Mouse (Mus musculus): ENCODE data around the gene Sdccag8. TPM values are rescaled to one million over a fixed set of nuclear protein-coding genes. Genes with fewer than 3 reads are reported as not detected.
A peak's percentile ranks its signal among the peaks of the same experiment; 100 is the strongest.

The Sdccag8 gene
- polyA plus RNA-seq, 1 experiment from 2014 or later: 11.1 TPM

- H3K27me3 ChIP-seq (ENCODE audit: control insufficient read depth, insufficient read depth, low read length): no peaks in the 10 kb centered on the region
- WGBS: 85% methylated on average over 13 of the region's 13 CpGs
- H3K27ac ChIP-seq (ENCODE audit: low read length): no peak overlapping the region
- H3K9me3 ChIP-seq (replicated peaks; ENCODE audit: control insufficient read depth, low read length): no peaks in the 10 kb centered on the region
- H3K4me3 ChIP-seq (ENCODE audit: low read length): no peak overlapping the region
- no peak overlapping the region for H3K9ac ChIP-seq (ENCODE audit: low read length)
- no peak for ATAC-seq (replicated peaks; ENCODE audit: extremely low read depth, insufficient read depth, low FRiP score)
- no peaks in the 10 kb centered on the region for H3K36me3 ChIP-seq (ENCODE audit: control insufficient read depth, insufficient read depth)
- H3K4me1 ChIP-seq (ENCODE audit: control insufficient read depth, insufficient read depth, low read length): peaks cover 9% of the 10 kb centered on the region
- H3K4me2 ChIP-seq (ENCODE audit: low read depth, low read length): no peak overlapping the region
Observed at GRCm38 (mm10) chr1:177011688-177012087, 197.2 kb downstream of the Sdccag8 start.

DNA sequence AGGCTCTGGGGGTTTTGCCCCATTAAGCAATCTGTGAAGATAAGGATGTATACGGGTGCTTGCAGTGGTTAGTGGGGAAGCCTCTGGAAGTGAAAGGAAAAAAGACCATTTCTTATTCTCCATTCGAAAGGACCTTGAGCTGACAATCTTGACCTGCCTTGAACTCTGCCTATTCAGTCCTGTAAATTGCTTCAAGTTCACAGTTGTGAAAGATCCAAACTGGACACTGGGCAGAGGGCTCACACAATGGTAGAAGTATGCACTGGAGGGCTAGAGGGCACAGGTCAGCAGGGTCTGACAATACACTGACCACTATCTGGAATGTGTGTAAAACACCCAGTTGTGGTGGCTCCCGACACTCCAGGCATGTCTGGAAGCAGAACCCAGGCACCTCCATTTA lies 198.3 kb downstream of the Sdccag8 start:
- H3K4me2 ChIP-seq (ENCODE audit: low read depth, low read length): no peak overlapping the region
- H3K9me3 ChIP-seq (replicated peaks; ENCODE audit: control insufficient read depth, low read length): no peaks in the 10 kb centered on the region
- WGBS: 75% methylated on average over 3 of the region's 3 CpGs
- peaks cover 9% of the 10 kb centered on the region for H3K4me1 ChIP-seq (ENCODE audit: control insufficient read depth, insufficient read depth, low read length)
- no peak overlapping the region for H3K4me3 ChIP-seq (ENCODE audit: low read length)
- no peak overlapping the region for H3K9ac ChIP-seq (ENCODE audit: low read length)
- ATAC-seq (replicated peaks; ENCODE audit: extremely low read depth, insufficient read depth, low FRiP score): no peak
- no peaks in the 10 kb centered on the region for H3K27me3 ChIP-seq (ENCODE audit: control insufficient read depth, insufficient read depth, low read length)
- H3K27ac ChIP-seq (ENCODE audit: low read length): no peak overlapping the region
- no peaks in the 10 kb centered on the region for H3K36me3 ChIP-seq (ENCODE audit: control insufficient read depth, insufficient read depth)

DNA sequence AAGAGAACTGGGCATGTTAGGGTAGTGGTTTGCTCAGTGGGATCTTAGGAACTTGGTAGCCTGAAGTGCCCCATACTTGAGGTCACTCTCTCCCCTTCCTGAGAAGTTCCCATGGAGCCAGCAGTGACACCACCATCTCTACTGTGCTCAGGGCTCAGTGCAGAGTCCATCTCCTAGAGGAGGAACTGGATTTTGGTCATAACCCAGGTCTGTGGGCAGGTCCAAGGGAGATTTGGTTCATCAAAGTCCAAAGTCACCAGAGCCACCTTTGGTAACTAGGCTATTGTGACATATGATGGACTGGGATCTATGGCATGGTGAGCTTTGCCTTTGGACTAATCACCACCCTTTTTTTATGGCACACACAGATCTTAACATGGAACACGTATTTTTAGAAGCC lies 198.9 kb downstream of the Sdccag8 start:
- Histone ChIP-seq H3K4me2 (ENCODE audit: low read depth, low read length) (no peak overlapping the region), H3K36me3 (ENCODE audit: control insufficient read depth, insufficient read depth) (no peaks in the 10 kb centered on the region), H3K4me3 (ENCODE audit: low read length) (no peak overlapping the region), H3K27ac (ENCODE audit: low read length) (no peak overlapping the region), H3K9ac (ENCODE audit: low read length) (no peak overlapping the region), H3K27me3 (ENCODE audit: control insufficient read depth, insufficient read depth, low read length) (no peaks in the 10 kb centered on the region), H3K9me3 (replicated peaks; ENCODE audit: control insufficient read depth, low read length) (no peaks in the 10 kb centered on the region), H3K4me1 (ENCODE audit: control insufficient read depth, insufficient read depth, low read length) (peaks cover 9% of the 10 kb centered on the region)
- no peak for ATAC-seq (replicated peaks; ENCODE audit: extremely low read depth, insufficient read depth, low FRiP score)
- WGBS: 77% methylated on average over 1 of the region's 1 CpGs

DNA sequence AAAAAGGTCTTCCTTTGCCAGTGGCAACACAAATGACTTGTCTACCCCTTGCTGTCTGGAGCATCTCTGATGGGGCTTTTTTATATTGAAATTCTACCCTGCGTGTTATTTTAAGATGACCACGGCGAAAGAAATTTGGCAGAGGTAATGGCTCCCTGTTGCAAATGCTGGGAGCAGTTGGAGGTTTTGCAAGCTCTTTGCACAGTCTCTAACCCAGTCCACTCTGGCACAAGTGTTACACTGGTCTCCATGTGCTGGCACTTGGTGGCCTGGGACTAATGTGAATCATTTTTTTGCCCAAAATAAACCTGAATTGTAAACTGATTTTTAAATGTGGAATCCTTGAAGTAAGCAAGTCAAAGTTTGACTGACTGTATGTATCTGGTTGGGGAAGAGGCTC lies 199.3 kb downstream of the Sdccag8 start:
- Histone ChIP-seq H3K4me2 (ENCODE audit: low read depth, low read length) (no peak overlapping the region), H3K9ac (ENCODE audit: low read length) (no peak overlapping the region), H3K9me3 (replicated peaks; ENCODE audit: control insufficient read depth, low read length) (no peaks in the 10 kb centered on the region), H3K36me3 (ENCODE audit: control insufficient read depth, insufficient read depth) (no peaks in the 10 kb centered on the region), H3K4me3 (ENCODE audit: low read length) (no peak overlapping the region), H3K27ac (ENCODE audit: low read length) (no peak overlapping the region), H3K4me1 (ENCODE audit: control insufficient read depth, insufficient read depth, low read length) (peaks cover 9% of the 10 kb centered on the region), H3K27me3 (ENCODE audit: control insufficient read depth, insufficient read depth, low read length) (no peaks in the 10 kb centered on the region)
- no peak for ATAC-seq (replicated peaks; ENCODE audit: extremely low read depth, insufficient read depth, low FRiP score)
- whole genome bisulfite sequencing: 75% methylated on average over 3 of the region's 3 CpGs

DNA sequence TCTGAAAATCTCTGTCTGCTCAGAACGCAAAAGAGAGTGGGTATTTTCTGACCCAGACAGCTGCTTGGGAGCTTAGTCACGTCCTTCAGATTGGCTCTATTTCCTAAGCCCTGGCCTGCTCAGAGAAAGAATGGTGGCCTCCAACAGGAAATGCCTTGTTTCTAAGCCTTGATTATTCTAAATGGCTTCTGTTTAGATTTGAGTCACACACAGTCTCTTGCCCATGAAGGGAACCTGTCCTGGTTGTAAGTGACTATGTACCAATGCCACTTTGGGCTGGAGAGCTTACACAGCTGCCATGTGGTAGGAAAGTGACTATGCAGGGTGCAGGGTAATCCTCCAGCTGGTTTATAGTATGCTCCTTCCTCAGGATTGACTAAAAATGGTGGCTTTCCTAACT lies 199.9 kb downstream of the Sdccag8 start:
- no peak for ATAC-seq (replicated peaks; ENCODE audit: extremely low read depth, insufficient read depth, low FRiP score)
- Histone ChIP-seq H3K27ac (ENCODE audit: low read length) (peak overlapping the region; percentile 26; the same call in 1 of the 2 replicates), H3K27me3 (ENCODE audit: control insufficient read depth, insufficient read depth, low read length) (no peaks in the 10 kb centered on the region), H3K4me1 (ENCODE audit: control insufficient read depth, insufficient read depth, low read length) (peaks cover 9% of the 10 kb centered on the region), H3K4me3 (ENCODE audit: low read length) (no peak overlapping the region), H3K4me2 (ENCODE audit: low read depth, low read length) (no peak overlapping the region), H3K9ac (ENCODE audit: low read length) (no peak overlapping the region), H3K9me3 (replicated peaks; ENCODE audit: control insufficient read depth, low read length) (no peaks in the 10 kb centered on the region), H3K36me3 (ENCODE audit: control insufficient read depth, insufficient read depth) (no peaks in the 10 kb centered on the region)
- 54% methylated on average over 2 of the region's 2 CpGs for WGBS

- Histone ChIP-seq H3K4me2 (ENCODE audit: low read depth, low read length) (no peak overlapping the region), H3K9ac (ENCODE audit: low read length) (no peak overlapping the region), H3K4me3 (ENCODE audit: low read length) (no peak overlapping the region), H3K27me3 (ENCODE audit: control insufficient read depth, insufficient read depth, low read length) (no peaks in the 10 kb centered on the region), H3K36me3 (ENCODE audit: control insufficient read depth, insufficient read depth) (no peaks in the 10 kb centered on the region), H3K9me3 (replicated peaks; ENCODE audit: control insufficient read depth, low read length) (no peaks in the 10 kb centered on the region), H3K27ac (ENCODE audit: low read length) (peak overlapping the region; percentile 26; the same call in 1 of the 2 replicates), H3K4me1 (ENCODE audit: control insufficient read depth, insufficient read depth, low read length) (peaks cover 9% of the 10 kb centered on the region)
- 44% methylated on average over 6 of the region's 6 CpGs for WGBS
- ATAC-seq (replicated peaks; ENCODE audit: extremely low read depth, insufficient read depth, low FRiP score): no peak
Observed at GRCm38 (mm10) chr1:177014921-177015439, 200.5 kb downstream of the Sdccag8 start.

DNA sequence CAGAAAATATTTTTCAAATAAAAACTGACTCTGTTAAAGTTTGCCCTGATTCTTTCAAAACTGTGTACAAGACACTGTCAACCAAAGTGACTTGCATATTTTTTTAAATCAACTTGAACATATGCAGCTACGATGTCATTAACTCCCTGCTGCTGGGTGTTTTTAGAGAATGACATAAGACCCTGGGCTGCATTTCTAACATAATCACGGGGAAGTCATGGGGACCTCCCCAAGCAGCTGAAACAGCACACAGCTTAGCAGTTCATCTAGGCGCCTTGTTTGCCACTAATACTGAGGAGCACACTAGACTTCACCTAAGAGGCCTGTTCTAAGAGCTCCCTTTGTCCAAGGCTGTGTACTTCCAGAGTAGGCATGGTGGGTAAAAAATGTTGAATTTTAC lies 201.5 kb downstream of the Sdccag8 start:
- Histone ChIP-seq H3K36me3 (ENCODE audit: control insufficient read depth, insufficient read depth) (no peaks in the 10 kb centered on the region), H3K4me2 (ENCODE audit: low read depth, low read length) (no peak overlapping the region), H3K27me3 (ENCODE audit: control insufficient read depth, insufficient read depth, low read length) (no peaks in the 10 kb centered on the region), H3K9me3 (replicated peaks; ENCODE audit: control insufficient read depth, low read length) (no peaks in the 10 kb centered on the region), H3K9ac (ENCODE audit: low read length) (no peak overlapping the region), H3K4me3 (ENCODE audit: low read length) (no peak overlapping the region), H3K4me1 (ENCODE audit: control insufficient read depth, insufficient read depth, low read length) (peaks cover 6% of the 10 kb centered on the region), H3K27ac (ENCODE audit: low read length) (no peak overlapping the region)
- no peak for ATAC-seq (replicated peaks; ENCODE audit: extremely low read depth, insufficient read depth, low FRiP score)
- WGBS: 44% methylated on average over 3 of the region's 3 CpGs

- no peak overlapping the region for H3K27ac ChIP-seq (ENCODE audit: low read length)
- 84% methylated on average over 2 of the region's 2 CpGs for WGBS
- H3K27me3 ChIP-seq (ENCODE audit: control insufficient read depth, insufficient read depth, low read length): no peaks in the 10 kb centered on the region
- H3K4me1 ChIP-seq (ENCODE audit: control insufficient read depth, insufficient read depth, low read length): peaks cover 5% of the 10 kb centered on the region; the same call in 1 of the 2 replicates
- no peaks in the 10 kb centered on the region for H3K9me3 ChIP-seq (replicated peaks; ENCODE audit: control insufficient read depth, low read length)
- no peaks in the 10 kb centered on the region for H3K36me3 ChIP-seq (ENCODE audit: control insufficient read depth, insufficient read depth)
- no peak overlapping the region for H3K4me2 ChIP-seq (ENCODE audit: low read depth, low read length)
- H3K9ac ChIP-seq (ENCODE audit: low read length): no peak overlapping the region
- no peak for ATAC-seq (replicated peaks; ENCODE audit: extremely low read depth, insufficient read depth, low FRiP score)
- H3K4me3 ChIP-seq (ENCODE audit: low read length): no peak overlapping the region
Observed at GRCm38 (mm10) chr1:177016729-177017128, 202.3 kb downstream of the Sdccag8 start.

DNA sequence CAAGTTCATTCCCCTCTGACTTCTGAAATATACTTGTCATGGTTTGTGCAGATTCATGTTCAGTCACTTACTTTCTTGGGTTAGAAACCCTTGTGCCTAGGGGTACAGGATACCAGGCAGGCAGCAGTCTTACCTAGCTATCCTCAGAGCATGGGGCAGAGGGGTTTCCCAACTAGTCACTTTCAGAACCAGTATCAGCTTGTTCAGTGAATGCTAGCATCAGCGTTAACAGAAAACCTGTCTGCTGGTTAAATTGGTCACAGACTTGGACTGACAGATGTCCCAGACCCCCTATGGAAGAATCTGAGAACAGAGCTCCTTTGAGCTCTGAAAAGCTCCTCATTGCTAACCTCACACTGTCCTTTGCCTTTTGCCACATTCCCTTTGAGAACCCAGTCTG lies 204.3 kb downstream of the Sdccag8 start:
- H3K27me3 ChIP-seq (ENCODE audit: control insufficient read depth, insufficient read depth, low read length): no peaks in the 10 kb centered on the region
- ATAC-seq (replicated peaks; ENCODE audit: extremely low read depth, insufficient read depth, low FRiP score): no peak
- H3K4me2 ChIP-seq (ENCODE audit: low read depth, low read length): no peak overlapping the region
- H3K9me3 ChIP-seq (replicated peaks; ENCODE audit: control insufficient read depth, low read length): no peaks in the 10 kb centered on the region
- H3K36me3 ChIP-seq (ENCODE audit: control insufficient read depth, insufficient read depth): no peaks in the 10 kb centered on the region
- peaks cover 5% of the 10 kb centered on the region; the same call in 1 of the 2 replicates for H3K4me1 ChIP-seq (ENCODE audit: control insufficient read depth, insufficient read depth, low read length)
- H3K27ac ChIP-seq (ENCODE audit: low read length): no peak overlapping the region
- H3K4me3 ChIP-seq (ENCODE audit: low read length): no peak overlapping the region
- WGBS: 81% methylated on average over 1 of the region's 1 CpGs
- no peak overlapping the region for H3K9ac ChIP-seq (ENCODE audit: low read length)

All from heart, embryonic 16.5 days (tissue).